Mouse (Mus musculus): ENCODE measurements around the gene Olfr625-ps1. TPM values are rescaled to one million over a fixed set of nuclear protein-coding genes. Genes with fewer than 3 reads are reported as not detected.
"Not testable (repeated sequence)": the region's sequence is repeated elsewhere in the genome, so short reads cannot be mapped to it uniquely, and the experiment has no call there.

The Olfr625-ps1 gene
- polyA plus RNA-seq, 2 experiments, result not detected

- 66% methylated on average over 2 of the region's 2 CpGs for WGBS (ENCODE audit: insufficient replicate concordance)
- ATAC-seq (ENCODE audit: insufficient read depth) (no peak), DNase-seq (ENCODE audit: low read depth in 3 of 3, low spot score in 3 of 3) (no peak)
- TF ChIP-seq EP300 (IDR thresholded peaks at IDR 0.05; ENCODE audit: low read depth), result no peak
- TF ChIP-seq CTCF (IDR thresholded peaks at IDR 0.05; ENCODE audit: low read depth), result no peak
- Histone ChIP-seq H3K4me3 (ENCODE audit: insufficient read depth in 1 of 2, low read depth in 2 of 2, low read length in 2 of 2) (no peak within 1 kb of the TSS), H3K4me1 (replicated peaks; ENCODE audit: control insufficient read depth in 2 of 2, insufficient read depth in 2 of 2, low read length in 1 of 2) (no peaks in the 10 kb centered on the region), H3K27me3 (ENCODE audit: control insufficient read depth, insufficient read depth, low read length) (no peaks in the 10 kb centered on the region), H3K27ac (no peak within 1 kb of the TSS), H3K4me2 (ENCODE audit: low read depth) (no peak within 1 kb of the TSS), H3K36me3 (replicated peaks; ENCODE audit: control insufficient read depth, insufficient read depth, low read depth) (no peaks in the 10 kb centered on the region), H3K9me3 (ENCODE audit: control insufficient read depth, low read length) (no peaks in the 10 kb centered on the region), H3K9ac (replicated peaks) (no peak within 1 kb of the TSS)
Measured at GRCm38 (mm10) chr7:103671091-103671490, 11.4 kb upstream of the Olfr625-ps1 start, which contains the start of gene Olfr624. TSS of gene Olfr624 (minus strand) at chr7:103671191.

- Histone ChIP-seq H3K27ac (no peak overlapping the region), H3K4me2 (ENCODE audit: low read depth) (no peak overlapping the region), H3K4me1 (replicated peaks; ENCODE audit: control insufficient read depth in 2 of 2, insufficient read depth in 2 of 2, low read length in 1 of 2) (no peaks in the 10 kb centered on the region), H3K27me3 (ENCODE audit: control insufficient read depth, insufficient read depth, low read length) (no peaks in the 10 kb centered on the region), H3K9ac (replicated peaks) (no peak overlapping the region), H3K36me3 (replicated peaks; ENCODE audit: control insufficient read depth, insufficient read depth, low read depth) (no peaks in the 10 kb centered on the region), H3K4me3 (ENCODE audit: insufficient read depth in 1 of 2, low read depth in 2 of 2, low read length in 2 of 2) (no peak overlapping the region), H3K9me3 (ENCODE audit: control insufficient read depth, low read length) (no peaks in the 10 kb centered on the region)
- ATAC-seq (ENCODE audit: insufficient read depth), result no peak
- no peak for DNase-seq (ENCODE audit: low read depth in 3 of 3, low spot score in 3 of 3)
- 79% methylated on average over 4 of the region's 4 CpGs for WGBS (ENCODE audit: insufficient replicate concordance)
- no peak for TF ChIP-seq CTCF (IDR thresholded peaks at IDR 0.05; ENCODE audit: low read depth)
- no peak for TF ChIP-seq EP300 (IDR thresholded peaks at IDR 0.05; ENCODE audit: low read depth)
Measured at GRCm38 (mm10) chr7:103699469-103699868, 16.9 kb downstream of the Olfr625-ps1 start.

GRCm38 (mm10) chr7:103712024-103712423 is 29.5 kb downstream of the Olfr625-ps1 start:
- H3K36me3 ChIP-seq (replicated peaks; ENCODE audit: control insufficient read depth, insufficient read depth, low read depth), result no peaks in the 10 kb centered on the region
- H3K9me3 ChIP-seq (ENCODE audit: control insufficient read depth, low read length), result no peaks in the 10 kb centered on the region
- DNase-seq (ENCODE audit: low read depth in 3 of 3, low spot score in 3 of 3) (peak in 1 of 3 experiments; percentile 28), ATAC-seq (ENCODE audit: insufficient read depth) (peak; percentile 62; the same call in 1 of the 2 replicates)
- no peak overlapping the region for H3K4me2 ChIP-seq (ENCODE audit: low read depth)
- TF ChIP-seq CTCF (IDR thresholded peaks at IDR 0.05; ENCODE audit: low read depth) (peak; percentile 77), EP300 (IDR thresholded peaks at IDR 0.05; ENCODE audit: low read depth) (no peak)
- no peak overlapping the region for H3K27ac ChIP-seq
- H3K27me3 ChIP-seq (ENCODE audit: control insufficient read depth, insufficient read depth, low read length), result no peaks in the 10 kb centered on the region
- WGBS (ENCODE audit: insufficient replicate concordance), result 21% methylated on average over 2 of the region's 2 CpGs
- no peak overlapping the region for H3K4me3 ChIP-seq (ENCODE audit: insufficient read depth in 1 of 2, low read depth in 2 of 2, low read length in 2 of 2)
- no peak overlapping the region for H3K9ac ChIP-seq (replicated peaks)
- no peaks in the 10 kb centered on the region for H3K4me1 ChIP-seq (replicated peaks; ENCODE audit: control insufficient read depth in 2 of 2, insufficient read depth in 2 of 2, low read length in 1 of 2)

GRCm38 (mm10) chr7:103714371-103714770 is 31.9 kb downstream of the Olfr625-ps1 start, which contains the start of gene Olfr243:
TSS of gene Olfr243 (plus strand) at chr7:103714671.
- Histone ChIP-seq H3K27ac (no peak within 1 kb of the TSS), H3K36me3 (replicated peaks; ENCODE audit: control insufficient read depth, insufficient read depth, low read depth) (no peaks in the 10 kb centered on the region), H3K27me3 (ENCODE audit: control insufficient read depth, insufficient read depth, low read length) (no peaks in the 10 kb centered on the region), H3K4me3 (ENCODE audit: insufficient read depth in 1 of 2, low read depth in 2 of 2, low read length in 2 of 2) (no peak within 1 kb of the TSS), H3K9me3 (ENCODE audit: control insufficient read depth, low read length) (no peaks in the 10 kb centered on the region), H3K9ac (replicated peaks) (no peak within 1 kb of the TSS), H3K4me2 (ENCODE audit: low read depth) (no peak within 1 kb of the TSS), H3K4me1 (replicated peaks; ENCODE audit: control insufficient read depth in 2 of 2, insufficient read depth in 2 of 2, low read length in 1 of 2) (no peaks in the 10 kb centered on the region)
- ATAC-seq (ENCODE audit: insufficient read depth) (no peak), DNase-seq (ENCODE audit: low read depth in 3 of 3, low spot score in 3 of 3) (no peak)
- TF ChIP-seq EP300 (IDR thresholded peaks at IDR 0.05; ENCODE audit: low read depth) (no peak), CTCF (IDR thresholded peaks at IDR 0.05; ENCODE audit: low read depth) (no peak)

GRCm38 (mm10) chr7:103716398-103716797 is 33.9 kb downstream of the Olfr625-ps1 start:
- H3K4me3 ChIP-seq (ENCODE audit: insufficient read depth in 1 of 2, low read depth in 2 of 2, low read length in 2 of 2); H3K27me3 ChIP-seq (ENCODE audit: control insufficient read depth, insufficient read depth, low read length); DNase-seq (ENCODE audit: low read depth in 3 of 3, low spot score in 3 of 3); ATAC-seq (ENCODE audit: insufficient read depth); H3K36me3 ChIP-seq (replicated peaks; ENCODE audit: control insufficient read depth, insufficient read depth, low read depth); H3K9me3 ChIP-seq (ENCODE audit: control insufficient read depth, low read length); H3K4me2 ChIP-seq (ENCODE audit: low read depth); H3K9ac ChIP-seq (replicated peaks); H3K27ac ChIP-seq; H3K4me1 ChIP-seq (replicated peaks; ENCODE audit: control insufficient read depth in 2 of 2, insufficient read depth in 2 of 2, low read length in 1 of 2): not testable (repeated sequence)
- WGBS (ENCODE audit: insufficient replicate concordance), result 73% methylated on average over 1 of the region's 1 CpGs

Measured in liver, embryonic 14.5 days (tissue).